Mouse (Mus musculus) intestine, embryonic 15.5 days (tissue): Measurements from ENCODE around the gene Naa40. TPM values are rescaled to one million over a fixed set of nuclear protein-coding genes. Genes with fewer than 3 reads are reported as not detected.
A peak's percentile ranks its signal among the peaks of the same experiment; 100 is the strongest.

Experiments used
- ATAC-seq: fragments of 200-750 bp; cut with Nextera tagmentation; 2 replicates; pipeline ENCODE4 v1.8.0; 2017; ENCODE audit warnings: moderate TSS enrichment, moderate library complexity
- H3K27ac ChIP-seq: fragments of 300-500 bp; sonication (generic); 2 replicates; pipeline ENCODE4 v1.5.1; 2015; ENCODE audit warnings: mild to moderate bottlenecking, inconsistent platforms
- H3K27me3 ChIP-seq: fragments of 300-500 bp; sonication (generic); replicated peaks from 2 replicates; pipeline ENCODE4 v1.6.1; 2015; ENCODE audit warnings: inconsistent platforms
- H3K36me3 ChIP-seq: fragments of 300-500 bp; sonication (generic); 2 replicates; pipeline ENCODE4 v1.6.1; 2015; ENCODE audit warnings: inconsistent platforms
- H3K4me1 ChIP-seq: fragments of 300-500 bp; sonication (generic); replicated peaks from 2 replicates; pipeline ENCODE4 v1.6.1; 2015; ENCODE audit warnings: inconsistent platforms
- H3K4me2 ChIP-seq: fragments of 300-500 bp; sonication (generic); replicated peaks from 2 replicates; pipeline ENCODE4 v1.6.1; 2015; ENCODE audit warnings: mild to moderate bottlenecking, inconsistent platforms
- H3K4me3 ChIP-seq: fragments of 300-500 bp; sonication (generic); replicated peaks from 2 replicates; pipeline ENCODE4 v1.5.1; 2015; ENCODE audit warnings: inconsistent platforms
- H3K9ac ChIP-seq: fragments of 300-500 bp; sonication (generic); 2 replicates; pipeline ENCODE4 v1.6.1; 2015; ENCODE audit warnings: inconsistent platforms
- H3K9me3 ChIP-seq: fragments of 300-500 bp; sonication (generic); 2 replicates; pipeline ENCODE4 v1.6.1; 2016; ENCODE audit warnings: inconsistent platforms
- WGBS: fragments of 180-500 bp; shearing (Covaris S2); methylation state at CpG from one replicate; pipeline ENCODE4 v1.1.7; 2015; 5-methylcytosine and 5-hydroxymethylcytosine counted together
- polyA plus RNA-seq: library from polyadenylated mRNA; unstranded; fragments of >200 nt; fragmentation: Nextera tagmentation; extraction: Ambion mirVana; gene quantifications from 2 replicates; pipeline ENCODE4 v1.2.1, GENCODE M21; 2015

Gene Naa40
- polyA plus RNA-seq, 1 experiment from 2014 or later: 52.9 TPM

- Histone ChIP-seq H3K4me1 (peaks cover 32% of the 10 kb centered on the region), H3K9me3 (no peaks in the 10 kb centered on the region), H3K27ac (no peak overlapping the region), H3K9ac (no peak overlapping the region; the same call in 1 of the 2 replicates), H3K27me3 (no peaks in the 10 kb centered on the region), H3K4me3 (no peak overlapping the region), H3K4me2 (no peak overlapping the region), H3K36me3 (peaks cover 29% of the 10 kb centered on the region)
- WGBS: 80% methylated on average over 13 of the region's 13 CpGs
- no peak for ATAC-seq
These were observed 33.5 kb upstream of the Naa40 start for GRCm38 (mm10) chr19:7274326-7274990.

GRCm38 (mm10) chr19:7273486-7273885 is 32.5 kb upstream of the Naa40 start:
- no peak overlapping the region for H3K9ac ChIP-seq
- no peak overlapping the region for H3K4me3 ChIP-seq
- H3K36me3 ChIP-seq: peaks cover 26% of the 10 kb centered on the region
- WGBS: 93% methylated on average over 4 of the region's 4 CpGs
- no peaks in the 10 kb centered on the region for H3K9me3 ChIP-seq
- H3K4me1 ChIP-seq: peaks cover 36% of the 10 kb centered on the region
- no peak overlapping the region for H3K4me2 ChIP-seq
- no peak overlapping the region for H3K27ac ChIP-seq
- no peak for ATAC-seq
- H3K27me3 ChIP-seq: no peaks in the 10 kb centered on the region

GRCm38 (mm10) chr19:7269290-7270044 is 28.5 kb upstream of the Naa40 start:
- Histone ChIP-seq H3K4me3 (peak overlapping the region; percentile 76), H3K27me3 (no peaks in the 10 kb centered on the region), H3K9me3 (no peaks in the 10 kb centered on the region), H3K27ac (peak overlapping the region; percentile 95; the same call in 1 of the 2 replicates), H3K9ac (peak overlapping the region; percentile 84), H3K36me3 (peaks cover 9% of the 10 kb centered on the region; the same call in 1 of the 2 replicates), H3K4me1 (peaks cover 53% of the 10 kb centered on the region), H3K4me2 (peak overlapping the region; percentile 90)
- no peak for ATAC-seq
- WGBS: 16% methylated on average over 11 of the region's 11 CpGs

- peaks cover 3% of the 10 kb centered on the region; the same call in 1 of the 2 replicates for H3K36me3 ChIP-seq
- peaks cover 53% of the 10 kb centered on the region for H3K4me1 ChIP-seq
- H3K27ac ChIP-seq: peak overlapping the region; percentile 95
- ATAC-seq: peak; percentile 53
- peak overlapping the region; percentile 76 for H3K4me3 ChIP-seq
- no peaks in the 10 kb centered on the region for H3K9me3 ChIP-seq
- H3K27me3 ChIP-seq: no peaks in the 10 kb centered on the region
- H3K4me2 ChIP-seq: peak overlapping the region; percentile 90
- peak overlapping the region; percentile 84 for H3K9ac ChIP-seq
- WGBS: 0% methylated on average over 29 of the region's 30 CpGs
These were observed 27.7 kb upstream of the Naa40 start for GRCm38 (mm10) chr19:7268722-7269090.

GRCm38 (mm10) chr19:7267781-7268721 is 27.1 kb upstream of the Naa40 start:
- peak overlapping the region; percentile 76 for H3K4me3 ChIP-seq
- no peaks in the 10 kb centered on the region for H3K36me3 ChIP-seq
- WGBS: under 1% methylated on average over 76 of the region's 97 CpGs
- H3K4me1 ChIP-seq: peaks cover 53% of the 10 kb centered on the region
- peak; percentile 65 for ATAC-seq
- H3K27ac ChIP-seq: peak overlapping the region; percentile 95
- no peaks in the 10 kb centered on the region for H3K9me3 ChIP-seq
- no peaks in the 10 kb centered on the region for H3K27me3 ChIP-seq
- H3K9ac ChIP-seq: peak overlapping the region; percentile 84
- peak overlapping the region; percentile 90 for H3K4me2 ChIP-seq

GRCm38 (mm10) chr19:7267091-7267741 is 26.2 kb upstream of the Naa40 start, which contains the start of gene Rcor2:
Rcor2 (plus strand) TSS chr19:7267325.
- peaks cover 53% of the 10 kb centered on the region for H3K4me1 ChIP-seq
- peak within 1 kb of the TSS; percentile 95 for H3K27ac ChIP-seq
- H3K36me3 ChIP-seq: no peaks in the 10 kb centered on the region
- no peaks in the 10 kb centered on the region for H3K27me3 ChIP-seq
- H3K4me3 ChIP-seq: peak within 1 kb of the TSS; percentile 76
- WGBS: 4% methylated on average over 28 of the region's 28 CpGs
- no peaks in the 10 kb centered on the region for H3K9me3 ChIP-seq
- H3K9ac ChIP-seq: peak within 1 kb of the TSS; percentile 84
- peak; percentile 37 for ATAC-seq
- H3K4me2 ChIP-seq: peak within 1 kb of the TSS; percentile 90

- Histone ChIP-seq H3K9ac (0 out of 2 replicates have a peak overlapping the region, but pooled peaks have one; percentile 23), H3K27ac (peak overlapping the region; percentile 95), H3K4me1 (peaks cover 53% of the 10 kb centered on the region), H3K27me3 (no peaks in the 10 kb centered on the region), H3K4me2 (peak overlapping the region; percentile 90; the same call in 1 of the 2 replicates), H3K4me3 (no peak overlapping the region), H3K36me3 (no peaks in the 10 kb centered on the region), H3K9me3 (no peaks in the 10 kb centered on the region)
- WGBS: 66% methylated on average over 4 of the region's 4 CpGs
- ATAC-seq: no peak
These were observed 25.4 kb upstream of the Naa40 start for GRCm38 (mm10) chr19:7266421-7266831.

- no peaks in the 10 kb centered on the region for H3K9me3 ChIP-seq
- H3K36me3 ChIP-seq: no peaks in the 10 kb centered on the region
- H3K4me2 ChIP-seq: peak overlapping the region; percentile 41
- ATAC-seq: peak; percentile 51
- H3K4me3 ChIP-seq: no peak overlapping the region
- 19% methylated on average over 14 of the region's 14 CpGs for WGBS
- peak overlapping the region; percentile 12; the same call in 1 of the 2 replicates for H3K9ac ChIP-seq
- peak overlapping the region; percentile 95 for H3K27ac ChIP-seq
- no peaks in the 10 kb centered on the region for H3K27me3 ChIP-seq
- H3K4me1 ChIP-seq: peaks cover 53% of the 10 kb centered on the region
These were observed 24.7 kb upstream of the Naa40 start for GRCm38 (mm10) chr19:7265478-7266191.

GRCm38 (mm10) chr19:7264766-7265331 is 23.9 kb upstream of the Naa40 start:
- H3K27ac ChIP-seq: peak overlapping the region; percentile 95; the same call in 1 of the 2 replicates
- H3K36me3 ChIP-seq: no peaks in the 10 kb centered on the region
- H3K4me2 ChIP-seq: no peak overlapping the region
- H3K9me3 ChIP-seq: no peaks in the 10 kb centered on the region
- no peak overlapping the region for H3K4me3 ChIP-seq
- H3K27me3 ChIP-seq: no peaks in the 10 kb centered on the region
- ATAC-seq: no peak
- peak overlapping the region; percentile 12; the same call in 1 of the 2 replicates for H3K9ac ChIP-seq
- peaks cover 51% of the 10 kb centered on the region for H3K4me1 ChIP-seq
- 41% methylated on average over 6 of the region's 6 CpGs for WGBS

GRCm38 (mm10) chr19:7264088-7264765 is 23.2 kb upstream of the Naa40 start:
- ATAC-seq: no peak
- Histone ChIP-seq H3K27ac (no peak overlapping the region), H3K4me3 (no peak overlapping the region), H3K27me3 (no peaks in the 10 kb centered on the region), H3K36me3 (no peaks in the 10 kb centered on the region), H3K9me3 (no peaks in the 10 kb centered on the region), H3K9ac (peak overlapping the region; percentile 2; the same call in 1 of the 2 replicates), H3K4me1 (peaks cover 45% of the 10 kb centered on the region), H3K4me2 (no peak overlapping the region)
- WGBS: 17% methylated on average over 9 of the region's 9 CpGs
